Mouse (Mus musculus) adrenal gland (tissue): Measurements from ENCODE around the gene Vps26b.

Experiments used
- intact Hi-C: fragments of 180-260 bp; cut with DNase I; formaldehyde crosslinking; loops from one replicate; pipeline ENCODE4 v1.15.1; 2025

Gene Vps26b

DNA sequence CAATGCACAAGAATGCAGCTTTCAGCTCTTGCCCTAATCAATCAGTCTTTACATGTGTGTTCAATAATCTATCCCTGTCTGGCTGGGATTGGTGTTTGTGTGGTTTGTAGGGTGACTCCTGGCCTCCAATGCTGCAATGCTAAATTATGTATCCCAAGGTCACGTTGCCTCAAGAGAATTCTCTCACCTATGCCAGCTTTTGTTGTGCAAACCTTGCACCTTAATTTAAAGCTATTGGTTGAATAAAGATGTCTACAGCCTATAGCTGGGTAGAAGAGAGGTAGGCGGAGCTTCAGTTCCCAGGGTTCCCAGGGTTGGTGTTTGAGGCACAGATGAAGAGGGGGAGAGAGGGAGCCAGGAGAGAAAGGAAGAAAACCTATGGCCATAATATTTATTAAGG, 32.4 kb downstream of the Vps26b start:
- intact Hi-C loops = loop anchor here (5.0 kb wide), 1 partner anchor 35 kb away; the partner anchor contains the start of genes Ncapd3 and Vps26b

DNA sequence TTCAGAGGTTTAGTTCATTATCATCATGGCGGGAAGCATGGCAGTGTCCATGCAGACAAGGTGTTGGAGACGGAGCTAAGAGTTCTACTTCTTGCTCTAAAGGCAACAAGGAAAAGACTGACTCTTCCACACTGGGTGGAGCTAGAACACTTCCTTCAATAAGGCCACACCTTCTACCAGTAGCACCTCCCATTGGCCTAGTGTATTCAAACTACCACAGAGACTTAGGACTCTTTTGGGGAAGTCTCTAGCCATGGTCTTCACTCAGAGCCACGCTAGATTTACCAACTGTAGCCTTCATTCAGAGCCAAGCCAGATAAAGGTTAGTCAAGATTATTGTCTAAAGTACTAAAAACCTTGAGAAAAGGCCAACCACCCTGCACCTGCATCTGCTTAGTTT, 32.8 kb downstream of the Vps26b start:
- intact Hi-C loops = loop anchor here (5.0 kb wide), 1 partner anchor 35 kb away; the partner anchor contains the start of genes Ncapd3 and Vps26b

DNA sequence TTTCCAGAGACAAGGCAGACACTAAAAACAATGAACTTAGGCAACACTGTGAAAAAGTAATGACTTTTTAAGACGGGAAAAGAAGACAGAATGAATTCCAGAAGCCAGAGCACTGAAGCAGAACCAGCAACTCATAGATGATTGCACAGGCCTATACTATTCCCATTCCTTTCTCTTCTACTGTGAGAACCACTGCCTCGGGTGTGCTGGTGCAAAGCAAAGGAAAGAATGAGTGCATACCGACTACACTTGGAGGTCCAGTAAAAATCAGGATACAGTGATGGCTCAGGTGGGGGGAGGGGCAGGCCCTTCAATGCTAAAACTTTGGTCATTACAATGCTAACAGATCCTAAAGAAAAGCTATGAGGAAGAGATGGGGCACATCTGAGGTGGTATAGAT, 36.0 kb downstream of the Vps26b start:
- intact Hi-C loops = no loop called here

DNA sequence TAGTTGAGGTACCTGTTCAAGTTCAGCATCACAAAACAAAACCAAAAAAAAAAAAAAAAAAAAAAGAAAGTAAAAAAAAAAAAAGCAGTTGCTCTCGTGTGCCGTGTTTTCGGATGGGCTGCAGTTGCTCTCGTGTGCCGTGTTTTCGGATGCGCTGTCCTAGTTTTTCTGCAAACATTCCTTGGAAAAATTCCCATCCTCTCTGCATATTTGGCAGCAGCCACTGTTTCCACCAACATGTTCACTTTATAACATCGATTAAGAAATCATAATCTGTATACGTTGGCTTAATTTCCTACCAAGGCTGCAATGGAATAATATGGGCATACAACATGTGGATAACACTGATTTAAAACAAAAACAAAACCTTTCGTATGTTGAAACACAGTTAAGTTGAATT, 36.7 kb downstream of the Vps26b start:
- intact Hi-C loops = no loop called here

DNA sequence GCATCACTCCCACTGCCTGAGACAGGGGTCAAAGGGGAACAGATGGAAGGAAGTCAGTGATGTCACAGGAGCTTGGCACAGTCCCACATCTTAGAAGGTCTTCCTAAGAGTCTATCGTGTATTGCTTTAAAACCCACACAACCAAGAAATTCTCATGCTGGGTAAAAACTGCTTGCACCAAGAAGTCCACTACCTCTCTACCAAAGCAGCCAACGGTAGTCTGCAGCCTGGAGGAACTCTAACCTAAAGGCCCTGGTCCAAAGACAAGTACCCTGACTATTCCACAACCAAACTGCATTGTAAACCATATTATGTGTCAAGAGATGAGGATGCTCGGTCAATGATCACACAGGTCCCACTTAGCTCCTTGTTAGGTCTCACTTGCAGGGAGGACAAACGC, 39.7 kb downstream of the Vps26b start:
- intact Hi-C loops = no loop called here

DNA sequence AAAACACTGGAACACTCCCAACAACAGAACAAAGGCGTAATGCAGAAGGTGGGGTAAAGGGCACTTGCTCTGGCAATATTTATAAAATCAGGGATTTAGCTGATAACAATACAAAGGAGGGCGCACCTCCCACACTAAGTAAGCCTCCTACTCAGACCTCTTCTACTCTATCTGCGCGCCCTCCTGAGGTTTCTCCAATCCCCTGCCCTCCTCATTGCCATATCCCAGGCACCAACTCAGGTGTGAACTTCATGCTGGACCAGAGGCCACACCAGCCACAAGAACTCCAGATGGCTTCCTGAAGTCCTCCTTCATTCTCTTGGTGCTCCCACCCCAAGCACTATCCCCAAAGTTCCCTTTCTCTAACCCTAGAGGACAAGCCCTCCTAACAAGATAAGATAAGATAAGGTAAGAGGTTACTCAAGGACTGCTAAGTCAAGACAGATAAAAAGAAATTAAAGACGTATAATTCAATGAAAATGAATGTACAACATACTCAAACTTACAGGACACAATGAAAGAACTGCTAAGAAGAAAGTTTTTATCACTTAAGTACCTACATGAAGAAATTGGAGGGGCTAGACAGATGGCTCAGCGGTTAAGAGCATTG, 44.1 kb downstream of the Vps26b start:
- intact Hi-C loops = no loop called here

DNA sequence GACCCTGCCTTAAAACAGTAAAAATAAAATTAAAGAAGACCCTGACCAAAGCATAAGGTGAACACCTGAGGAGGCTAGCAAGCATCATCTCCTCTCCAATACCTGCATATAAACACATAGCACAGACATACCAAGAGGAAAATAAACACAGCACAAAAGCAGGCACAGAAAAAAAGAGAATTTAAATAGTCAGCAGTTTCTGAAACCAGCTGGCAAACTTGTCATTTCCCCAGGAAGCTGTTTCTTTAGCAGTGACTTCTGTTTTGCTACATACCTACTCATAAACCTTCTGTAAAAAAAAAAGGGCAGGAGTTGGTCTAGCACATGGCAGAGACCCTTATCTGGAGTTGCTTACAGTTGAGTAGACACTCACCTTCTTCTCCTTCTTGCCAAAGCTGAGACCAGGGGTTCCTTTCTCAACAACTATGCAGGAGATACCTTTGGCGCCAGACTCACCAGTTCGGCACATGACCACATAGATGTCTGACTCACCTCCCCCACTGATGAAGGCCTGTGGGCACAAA, 44.7 kb downstream of the Vps26b start:
- intact Hi-C loops = no loop called here

DNA sequence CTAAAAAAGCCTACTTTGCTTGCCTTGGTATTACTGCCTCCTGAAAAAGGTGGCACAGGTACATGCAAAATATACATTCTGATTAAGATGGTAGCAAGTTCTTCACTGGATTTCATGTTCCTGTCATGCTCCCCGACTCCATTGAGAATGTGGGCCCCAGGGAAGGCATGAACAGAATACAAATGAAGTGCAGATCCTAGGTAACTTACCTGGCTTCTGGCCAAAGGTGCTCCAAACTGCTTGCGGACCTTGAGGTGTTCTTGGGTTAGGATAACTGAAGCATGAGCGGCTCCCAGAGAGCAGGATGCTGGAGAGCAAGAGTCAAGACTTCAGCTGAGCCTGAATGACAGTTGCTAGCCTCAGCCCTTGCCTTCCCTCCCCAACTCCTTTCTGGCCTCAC, 51.1 kb downstream of the Vps26b start:
- intact Hi-C loops = no loop called here

DNA sequence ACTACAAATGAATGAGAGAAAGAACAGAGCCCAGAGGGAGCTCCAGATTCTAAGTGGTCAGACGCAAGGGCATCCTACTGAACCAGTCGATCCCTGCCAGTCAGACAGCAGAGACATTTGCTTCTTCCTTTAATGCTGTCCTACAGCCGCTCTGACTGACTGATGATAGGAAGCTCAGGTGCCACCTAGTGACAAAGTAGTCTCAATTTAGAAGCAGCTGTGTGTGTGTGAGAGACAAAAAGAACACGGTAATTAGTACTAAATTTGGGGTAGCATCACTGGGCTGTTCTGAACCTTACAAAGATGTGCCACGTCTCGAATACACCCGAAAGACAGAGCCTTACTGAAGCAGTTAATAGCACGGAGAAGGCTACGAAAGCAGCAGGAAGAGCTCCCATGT, 52.1 kb downstream of the Vps26b start:
- intact Hi-C loops = no loop called here
